ENCODE assay signal across 9 mouse cellular contexts in the genomic region with DNA sequence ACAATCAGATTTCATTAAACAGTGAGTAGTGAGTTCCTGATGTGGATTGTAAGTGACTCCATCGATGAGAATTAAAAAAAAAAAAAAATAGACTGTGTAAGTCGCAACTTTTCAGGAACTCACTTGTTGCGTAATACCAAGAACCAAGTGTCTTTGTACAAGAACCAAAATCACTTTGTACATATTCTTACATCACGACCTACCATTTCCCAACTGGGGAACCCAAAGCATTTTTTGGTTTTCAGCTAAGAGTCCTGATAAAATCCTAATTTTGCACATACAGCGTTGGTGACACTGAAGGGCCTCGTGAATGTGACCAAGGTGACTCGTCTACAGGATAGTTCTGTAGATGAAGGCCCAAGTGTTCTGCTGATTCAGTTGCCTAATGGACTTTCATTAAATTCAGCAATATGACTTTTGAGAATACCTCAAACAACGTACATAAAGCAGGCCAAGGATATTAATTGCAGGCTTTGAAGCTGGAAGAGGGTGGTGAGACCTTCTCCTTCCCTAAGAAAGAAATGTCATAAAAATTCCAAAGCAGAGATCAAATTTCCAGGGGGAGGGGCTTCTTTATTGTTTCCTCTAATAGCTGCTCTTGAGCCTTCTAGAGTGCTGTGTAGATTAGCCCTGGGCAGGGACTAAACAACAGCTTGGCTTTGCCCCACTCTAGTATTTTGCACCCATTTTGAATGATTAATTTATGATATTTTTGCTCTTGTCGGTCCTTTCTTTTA.
DNase-seq lines count a peak whose midpoint lies in the region; ATAC-seq lines count a peak whose summit lies in the region.
"Had no signal": no experiment of that assay in that cellular context is flagged by ENCODE, and none has a peak within 500 bp of the region (broad histone marks: within the 10 kb centered on the region; RNA-seq: fewer than 3 reads in every experiment).

No protein-coding gene starts in this region.

- no peaks in the 10 kb centered on the region for H3K36me3 ChIP-seq in embryonic facial prominence, embryonic 12.5 days
- H3K36me3 ChIP-seq in limb, embryonic 13.5 days = no peaks in the 10 kb centered on the region

- peak overlapping the region; percentile 54 for H3K27ac ChIP-seq in embryonic facial prominence, embryonic 12.5 days
- H3K27ac ChIP-seq in limb, embryonic 13.5 days = peak overlapping the region; percentile 86

- no peaks in the 10 kb centered on the region for H3K27me3 ChIP-seq in embryonic facial prominence, embryonic 12.5 days
- H3K27me3 ChIP-seq in limb, embryonic 13.5 days = no peaks in the 10 kb centered on the region
- H3K27me3 ChIP-seq: megakaryocyte, embryonic 14.5 days had no signal

- WGBS in embryonic facial prominence, embryonic 12.5 days = 75% methylated on average over 9 of the region's 9 CpGs
- 44% methylated on average over 9 of the region's 9 CpGs for WGBS in limb, embryonic 13.5 days

- no peak overlapping the region for H3K9ac ChIP-seq in embryonic facial prominence, embryonic 12.5 days
- H3K9ac ChIP-seq in limb, embryonic 13.5 days = no peak overlapping the region

- H3K9me3 ChIP-seq in embryonic facial prominence, embryonic 12.5 days = no peaks in the 10 kb centered on the region
- H3K9me3 ChIP-seq in limb, embryonic 13.5 days = no peaks in the 10 kb centered on the region
- H3K9me3 ChIP-seq: megakaryocyte, embryonic 14.5 days had no signal

- no peak overlapping the region for H3K4me3 ChIP-seq in embryonic facial prominence, embryonic 12.5 days
- no peak overlapping the region for H3K4me3 ChIP-seq in limb, embryonic 13.5 days
- H3K4me3 ChIP-seq: megakaryocyte, embryonic 14.5 days had no signal

- DNase-seq in heart, adult 8-10 months (ENCODE audit: low spot score) = peak; percentile 56
- no peak for DNase-seq in heart, postnatal 36 days
- peak; percentile 42 for DNase-seq in 3T3-L1 (ENCODE audit: low read depth, low spot score)
- no peak for DNase-seq in left cerebral cortex, postnatal 36 days (ENCODE audit: low spot score in 2 of 2)
- no peak for DNase-seq in thymus, postnatal 36 days
- DNase-seq in left cerebral cortex, adult 8-10 months (ENCODE audit: low spot score in 2 of 2) = no peak

- intact Hi-C loops in heart, postnatal 36 days (cut with DNase I) = loop anchor here (2.0 to 5.0 kb wide), 5 partner anchors 223 to 499 kb away; partner anchors contain the start of gene Zfp36l1
- intact Hi-C loops in left cerebral cortex, postnatal 36 days (cut with DNase I) = loop anchor here (2.0 to 10.0 kb wide), 4 partner anchors 257 to 519 kb away; partner anchors contain the start of gene Zfp36l1

- H3K4me2 ChIP-seq in embryonic facial prominence, embryonic 12.5 days (replicated peaks) = no peak overlapping the region
- H3K4me2 ChIP-seq in limb, embryonic 13.5 days (replicated peaks) = no peak overlapping the region

- no peak for ATAC-seq in embryonic facial prominence, embryonic 12.5 days (ENCODE audit: insufficient number of reproducible peaks, insufficient read depth, low FRiP score, low TSS enrichment)
- ATAC-seq in limb, embryonic 13.5 days (ENCODE audit: low FRiP score, low read depth) = peak; percentile 17; the same call in 1 of the 2 replicates

- peaks cover 43% of the 10 kb centered on the region for H3K4me1 ChIP-seq in embryonic facial prominence, embryonic 12.5 days
- H3K4me1 ChIP-seq in limb, embryonic 13.5 days = peaks cover 70% of the 10 kb centered on the region

Comparison
In these comparisons a context has a peak if more than half of its experiments do, and no peak if none do; other contexts are left out.
1. DNase-seq: peak in heart, adult 8-10 months (single experiment) and 3T3-L1 (single experiment); none in heart, postnatal 36 days (0 of 2), left cerebral cortex, postnatal 36 days (0 of 2), thymus, postnatal 36 days (0 of 2) and left cerebral cortex, adult 8-10 months (0 of 2).